In the genomic region with DNA sequence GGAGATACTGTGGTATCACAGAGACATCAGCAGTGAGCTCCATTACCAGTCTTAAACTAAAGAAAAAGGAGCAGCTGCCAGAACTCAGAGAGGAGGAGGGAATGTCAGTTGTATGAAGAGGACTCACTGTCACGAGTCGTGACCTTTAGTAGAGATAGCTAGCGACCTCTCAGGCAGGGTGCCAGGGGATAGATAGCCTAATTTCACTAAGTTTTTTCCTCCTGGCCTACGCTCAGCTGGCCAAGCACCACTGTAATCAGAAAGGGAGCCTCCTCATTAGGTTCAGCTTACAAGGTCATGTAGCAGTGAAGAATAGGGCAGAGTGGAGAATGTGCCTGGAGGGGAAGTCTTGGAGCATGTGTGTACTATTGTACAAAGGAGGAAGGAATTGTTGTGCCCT, we compare ENCODE assay signal across 13 mouse cellular contexts. TPM values are rescaled to one million over a fixed set of nuclear protein-coding genes. Genes with fewer than 3 reads are reported as not detected.
DNase-seq lines count a peak whose midpoint lies in the region; ATAC-seq lines count a peak whose summit lies in the region.
"Had no signal": no experiment of that assay in that cellular context is flagged by ENCODE, and none has a peak within 500 bp of the region (broad histone marks: within the 10 kb centered on the region; RNA-seq: fewer than 3 reads in every experiment).

No protein-coding gene starts in this region.

- H3K4me3 ChIP-seq in midbrain, embryonic 10.5 days = no peak overlapping the region
- H3K4me3 ChIP-seq in midbrain, embryonic 14.5 days (replicated peaks; ENCODE audit: low read depth, low read length) = no peak overlapping the region
- H3K4me3 ChIP-seq: midbrain, embryonic 12.5 days; neural tube, embryonic 15.5 days had no signal

- no peak overlapping the region for H3K4me2 ChIP-seq in midbrain, embryonic 14.5 days (ENCODE audit: low read length)
- H3K4me2 ChIP-seq: midbrain, embryonic 12.5 days; neural tube, embryonic 15.5 days had no signal

- no peaks in the 10 kb centered on the region for H3K36me3 ChIP-seq in midbrain, embryonic 10.5 days
- no peaks in the 10 kb centered on the region for H3K36me3 ChIP-seq in midbrain, embryonic 14.5 days (ENCODE audit: control insufficient read depth, insufficient read depth, low read length)
- H3K36me3 ChIP-seq: midbrain, embryonic 12.5 days; neural tube, embryonic 15.5 days had no signal

- no peaks in the 10 kb centered on the region for H3K9me3 ChIP-seq in midbrain, embryonic 10.5 days (replicated peaks)
- no peaks in the 10 kb centered on the region for H3K9me3 ChIP-seq in midbrain, embryonic 14.5 days (ENCODE audit: control insufficient read depth, low read length)
- H3K9me3 ChIP-seq: midbrain, embryonic 12.5 days; neural tube, embryonic 15.5 days had no signal

- H3K4me1 ChIP-seq in midbrain, embryonic 10.5 days = no peaks in the 10 kb centered on the region
- peaks cover 4% of the 10 kb centered on the region; the same call in 1 of the 2 replicates for H3K4me1 ChIP-seq in midbrain, embryonic 14.5 days (ENCODE audit: control insufficient read depth, insufficient read depth, low read length)
- H3K4me1 ChIP-seq: midbrain, embryonic 12.5 days; neural tube, embryonic 15.5 days had no signal

- no peak overlapping the region for H3K27ac ChIP-seq in midbrain, embryonic 10.5 days (replicated peaks)
- no peak overlapping the region for H3K27ac ChIP-seq in midbrain, embryonic 14.5 days (replicated peaks; ENCODE audit: low read depth, low read length)
- H3K27ac ChIP-seq: midbrain, embryonic 12.5 days; neural tube, embryonic 15.5 days had no signal

- no peak for ATAC-seq in frontal cortex, adult (ENCODE audit: low TSS enrichment)
- ATAC-seq in midbrain, embryonic 14.5 days (ENCODE audit: low FRiP score, low TSS enrichment) = no peak
- ATAC-seq: intestine, embryonic 16.5 days had no signal

- WGBS in midbrain, embryonic 10.5 days = 58% methylated on average over 4 of the region's 4 CpGs
- 53% methylated on average over 4 of the region's 4 CpGs for WGBS in midbrain, embryonic 14.5 days

- H3K9ac ChIP-seq in midbrain, embryonic 14.5 days (replicated peaks; ENCODE audit: low read length) = no peak overlapping the region
- H3K9ac ChIP-seq: midbrain, embryonic 12.5 days; neural tube, embryonic 15.5 days had no signal

- DNase-seq in embryo, embryonic 10 days (ENCODE audit: low spot score) = peak; percentile 7
- no peak for DNase-seq in embryo, embryonic 11 days
- DNase-seq in urinary bladder, postnatal 14 days (ENCODE audit: low spot score) = peak; percentile 34
- DNase-seq in urinary bladder, postnatal 25 days (ENCODE audit: low spot score) = no peak
- peak; percentile 58 for DNase-seq in kidney, postnatal 14 days
- DNase-seq in midbrain, embryonic 10.5 days (ENCODE audit: low spot score) = no peak
- no peak for DNase-seq in midbrain, embryonic 14.5 days
- DNase-seq: left cerebral cortex, postnatal 4 days; thymus, postnatal 36 days had no signal

- peaks cover 68% of the 10 kb centered on the region for H3K27me3 ChIP-seq in midbrain, embryonic 10.5 days (ENCODE audit: low read depth, poor library complexity, severe bottlenecking)
- no peaks in the 10 kb centered on the region for H3K27me3 ChIP-seq in midbrain, embryonic 14.5 days (ENCODE audit: control insufficient read depth, insufficient read depth, low read length)
- H3K27me3 ChIP-seq: neural tube, embryonic 15.5 days had no signal

RNA-seq across cellular contexts. Expression of a gene that starts 47.3 kb away (rescaled TPM):
- polyA plus RNA-seq in midbrain, embryonic 10.5 days (2016; fragmentation: Nextera tagmentation; extraction: Ambion mirVana) = 23.3 and 53.1 TPM in 2 replicates
- 226 and 377 TPM in 2 replicates for polyA plus RNA-seq in midbrain, embryonic 14.5 days (2014; fragmentation: Nextera tagmentation; extraction: Ambion mirVana)

RNA-seq across cellular contexts. Expression of a gene that starts 58.6 kb away (rescaled TPM):
- polyA plus RNA-seq in midbrain, embryonic 10.5 days (2016; fragmentation: Nextera tagmentation; extraction: Ambion mirVana) = 10.3 and 10.5 TPM in 2 replicates
- 1.0 and 1.7 TPM in 2 replicates for polyA plus RNA-seq in midbrain, embryonic 14.5 days (2014; fragmentation: Nextera tagmentation; extraction: Ambion mirVana)

Comparison
In these comparisons a context has a peak if more than half of its experiments do, and no peak if none do; other contexts are left out.
1. DNase-seq: peak in embryo, embryonic 10 days (single experiment), urinary bladder, postnatal 14 days (single experiment) and kidney, postnatal 14 days (single experiment); none in embryo, embryonic 11 days (single experiment), urinary bladder, postnatal 25 days (single experiment), midbrain, embryonic 10.5 days (single experiment) and midbrain, embryonic 14.5 days (single experiment).